Mouse (Mus musculus) thymus, adult 2 months (tissue): ENCODE data around the gene Rnf39. TPM values are rescaled to one million over a fixed set of nuclear protein-coding genes. Genes with fewer than 3 reads are reported as not detected.
A peak's percentile ranks its signal among the peaks of the same experiment; 100 is the strongest.

ENCODE experiments used
- DNase-seq: peaks from one replicate; pipeline ENCODE4 v3.0.0; 2021
- H3K27ac ChIP-seq: fragments of 200-500 bp; 2 replicates; pipeline ENCODE4 v1.5.1; 2012; ENCODE audit warnings: low read length, control low read depth; ENCODE audit not compliant: control insufficient read depth, insufficient read depth
- H3K27me3 ChIP-seq: fragments of 200-500 bp; 2 replicates; pipeline ENCODE4 v1.6.1; 2012; ENCODE audit warnings: mild to moderate bottlenecking, low read length, moderate library complexity, mixed read lengths; ENCODE audit not compliant: control insufficient read depth, insufficient read depth
- H3K36me3 ChIP-seq: fragments of 200-500 bp; 2 replicates; pipeline ENCODE4 v1.6.1; 2012; ENCODE audit warnings: mild to moderate bottlenecking, low read length, moderate library complexity; ENCODE audit not compliant: control insufficient read depth, insufficient read depth
- H3K4me1 ChIP-seq: fragments of 200-500 bp; replicated peaks from 2 replicates; pipeline ENCODE4 v1.6.1; 2012; ENCODE audit warnings: low read length; ENCODE audit not compliant: control insufficient read depth, insufficient read depth
- H3K4me3 ChIP-seq: fragments of 200-500 bp; 2 replicates; pipeline ENCODE4 v1.5.1; 2012; ENCODE audit warnings: mild to moderate bottlenecking, low read length, control low read depth, moderate library complexity; ENCODE audit not compliant: control insufficient read depth, insufficient read depth
- CTCF ChIP-seq: fragments of 200-500 bp; IDR thresholded peaks from 2 replicates; pipeline ENCODE4 v1.5.1; 2012; ENCODE audit warnings: mild to moderate bottlenecking, control low read depth, low read length, moderate library complexity, borderline replicate concordance; ENCODE audit not compliant: control insufficient read depth, poor library complexity, insufficient read depth; ENCODE audit errors: extremely low read depth
- POLR2A ChIP-seq: fragments of 200-500 bp; IDR thresholded peaks from 2 replicates; pipeline ENCODE4 v1.6.1; 2012; ENCODE audit warnings: mild to moderate bottlenecking, low read length, control low read depth, moderate library complexity; ENCODE audit not compliant: control insufficient read depth, poor library complexity, insufficient read depth; ENCODE audit errors: extremely low read depth
- WGBS: fragments of 180-500 bp; shearing (Covaris S2); methylation state at CpG from one replicate; pipeline ENCODE4 v1.1.7; 2018; 5-methylcytosine and 5-hydroxymethylcytosine counted together
- polyA plus RNA-seq: library from polyadenylated mRNA; depleted of rRNA; stranded (reverse); fragments of >200 nt; gene quantifications from 2 replicates; pipeline ENCODE4 v1.2.3, GENCODE M21; 2012

Gene Rnf39
- polyA plus RNA-seq, 1 experiment: 3.8 TPM

GRCm38 (mm10) chr17:36953062-36953461, 10.3 kb downstream of the Rnf39 start:
- Histone ChIP-seq H3K4me3 (no peak overlapping the region), H3K36me3 (peaks cover 12% of the 10 kb centered on the region), H3K27me3 (no peaks in the 10 kb centered on the region), H3K27ac (no peak overlapping the region), H3K4me1 (peaks cover 6% of the 10 kb centered on the region)
- WGBS: 96% methylated on average over 1 of the region's 1 CpGs
- TF ChIP-seq POLR2A: no peak
- no peak for TF ChIP-seq CTCF
- DNase-seq: no peak

GRCm38 (mm10) chr17:36957999-36958743, 15.5 kb downstream of the Rnf39 start, which contains the start of the genes Znrd1 and Znrd1as:
Znrd1 (minus strand) TSS chr17:36958559.
Znrd1as (plus strand) TSS chr17:36958592.
- 1% methylated on average over 46 of the region's 46 CpGs for WGBS
- H3K27me3 ChIP-seq: no peaks in the 10 kb centered on the region
- no peaks in the 10 kb centered on the region for H3K36me3 ChIP-seq
- no peak within 1 kb of the TSS for H3K27ac ChIP-seq
- DNase-seq: peak; percentile 88
- H3K4me1 ChIP-seq: peaks cover 7% of the 10 kb centered on the region
- peak within 1 kb of the TSS; percentile 72 for H3K4me3 ChIP-seq
- TF ChIP-seq CTCF (no peak), POLR2A (peak; percentile 31; the same call in 1 of the 2 replicates)

DNA sequence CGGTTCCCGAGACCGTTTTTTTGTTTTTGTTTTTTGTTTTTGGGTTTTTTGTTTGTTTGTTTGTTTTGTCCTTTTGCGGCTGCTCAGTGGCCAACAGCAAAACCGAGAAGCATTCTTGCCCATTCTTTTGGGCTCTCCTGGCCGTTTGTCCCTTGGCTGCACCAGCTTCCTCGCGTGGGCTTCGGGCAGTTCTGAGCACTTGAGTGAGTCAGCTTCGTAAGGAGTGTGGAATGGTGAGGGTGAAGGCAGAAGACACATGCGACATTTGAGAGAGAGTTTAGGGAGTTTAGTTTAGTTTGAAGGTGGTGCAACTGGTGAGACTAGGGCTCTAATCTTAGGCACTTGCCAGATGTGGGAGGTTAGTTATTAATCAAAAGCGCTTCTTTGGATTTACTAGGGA, 16.2 kb downstream of the Rnf39 start:
- DNase-seq: no peak

DNA sequence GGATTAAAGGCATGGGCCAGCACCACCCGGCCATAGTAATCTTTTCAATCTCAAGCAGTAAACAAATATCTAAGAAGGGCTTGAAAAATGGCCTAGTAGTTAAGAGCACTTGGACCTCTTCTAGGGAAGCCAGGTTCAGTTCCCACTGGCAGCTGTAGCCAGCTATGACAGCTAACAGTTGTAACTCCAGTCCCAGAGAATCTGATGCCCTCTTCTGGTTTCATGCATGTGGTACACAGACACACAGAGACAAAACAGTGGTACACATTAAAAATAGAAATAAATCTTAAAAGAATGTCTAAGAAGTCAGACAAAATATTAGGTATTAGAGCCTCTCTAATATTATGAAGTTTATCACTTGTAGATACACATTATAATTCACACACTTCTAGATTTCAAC, 18.4 kb downstream of the Rnf39 start:
- TF ChIP-seq POLR2A (no peak), CTCF (no peak)
- WGBS: 93% methylated on average over 1 of the region's 1 CpGs
- Histone ChIP-seq H3K4me3 (no peak overlapping the region), H3K4me1 (peaks cover 7% of the 10 kb centered on the region), H3K27me3 (no peaks in the 10 kb centered on the region), H3K36me3 (no peaks in the 10 kb centered on the region), H3K27ac (no peak overlapping the region)
- DNase-seq: no peak

More for the DNA sequence above, 16.2 kb downstream of the Rnf39 start:
- Histone ChIP-seq H3K27ac (no peak overlapping the region), H3K36me3 (no peaks in the 10 kb centered on the region), H3K4me3 (peak overlapping the region; percentile 72), H3K4me1 (peaks cover 7% of the 10 kb centered on the region), H3K27me3 (no peaks in the 10 kb centered on the region)
- 28% methylated on average over 12 of the region's 12 CpGs for WGBS
- no peak for TF ChIP-seq POLR2A

DNA sequence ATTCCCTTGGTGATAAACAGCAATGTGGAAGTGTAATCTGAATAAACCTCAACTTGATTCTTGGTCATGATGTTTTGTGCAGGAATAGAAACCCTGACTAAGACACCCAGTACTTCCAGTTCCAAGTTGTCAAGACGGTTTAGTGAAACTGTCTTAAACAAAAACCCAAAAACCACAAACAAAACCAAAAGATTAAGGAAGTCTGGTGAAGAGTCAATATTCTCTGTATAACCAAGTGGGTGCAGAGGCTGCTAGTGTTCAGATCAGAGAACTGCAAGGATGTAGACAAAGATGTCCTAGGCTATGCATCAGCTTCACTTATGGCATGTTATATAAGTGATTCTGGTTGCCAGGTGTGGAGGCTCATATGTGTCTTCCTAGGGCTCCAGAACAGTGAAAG, 24.2 kb downstream of the Rnf39 start:
- WGBS: 13% methylated on average over 1 of the region's 1 CpGs

GRCm38 (mm10) chr17:36970316-36970890, 27.7 kb downstream of the Rnf39 start:
- DNase-seq: no peak
- Histone ChIP-seq H3K4me1 (peaks cover 13% of the 10 kb centered on the region), H3K36me3 (no peaks in the 10 kb centered on the region), H3K27ac (no peak overlapping the region), H3K27me3 (no peaks in the 10 kb centered on the region), H3K4me3 (no peak overlapping the region)
- no peak for TF ChIP-seq CTCF
- TF ChIP-seq POLR2A: no peak
- WGBS: 96% methylated on average over 14 of the region's 14 CpGs

More for the DNA sequence above, 24.2 kb downstream of the Rnf39 start:
- TF ChIP-seq CTCF (no peak), POLR2A (no peak)
- Histone ChIP-seq H3K36me3 (no peaks in the 10 kb centered on the region), H3K4me3 (no peak overlapping the region), H3K27ac (no peak overlapping the region), H3K4me1 (peaks cover 8% of the 10 kb centered on the region; the same call in 1 of the 2 replicates), H3K27me3 (no peaks in the 10 kb centered on the region)
- no peak for DNase-seq
